9 mouse cellular contexts compared by ENCODE assay signal in the genomic region with DNA sequence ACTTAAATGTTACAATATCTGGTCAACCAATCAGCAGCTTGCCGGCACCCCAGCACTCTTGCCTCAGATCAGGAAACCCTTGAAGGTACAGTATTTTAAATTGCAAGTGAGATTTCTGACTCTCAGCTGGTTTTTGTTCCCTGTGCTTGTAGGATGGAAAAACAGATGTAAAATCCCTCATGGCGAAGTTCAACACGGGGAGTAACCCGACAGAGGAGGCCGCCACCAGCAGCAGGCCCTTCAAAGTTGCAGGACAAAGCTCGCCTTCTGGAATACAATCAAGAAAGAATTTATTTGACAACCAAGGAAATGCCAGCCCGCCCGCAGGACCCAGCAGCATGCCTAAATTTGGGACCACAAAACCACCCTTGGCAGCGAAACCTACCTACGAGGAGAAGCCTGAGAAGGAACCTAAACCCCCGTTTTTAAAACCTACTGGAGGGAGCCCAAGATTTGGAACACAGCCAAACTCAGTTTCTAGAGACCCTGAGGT. TPM values are rescaled to one million over a fixed set of nuclear protein-coding genes. Genes with fewer than 3 reads are reported as not detected.
DNase-seq lines count a peak whose midpoint lies in the region; ATAC-seq and TF ChIP-seq lines count a peak whose summit lies in the region.
"Had no signal": no experiment of that assay in that cellular context is flagged by ENCODE, and none has a peak within 500 bp of the region (broad histone marks: within the 10 kb centered on the region; RNA-seq: fewer than 3 reads in every experiment).

No protein-coding gene starts in this region.

- no peaks in the 10 kb centered on the region for H3K9me3 ChIP-seq in liver, embryonic 12.5 days (replicated peaks)

- H3K4me3 ChIP-seq in heart, adult 2 months = no peak overlapping the region
- H3K4me3 ChIP-seq in liver, embryonic 12.5 days = no peak overlapping the region
- peak overlapping the region; percentile 47 for H3K4me3 ChIP-seq in small intestine, adult 2 months (ENCODE audit: low read depth, low read length)

- DNase-seq in heart, adult 2 months = peak; percentile 25 to 27
- DNase-seq in heart, postnatal 14 days = no peak
- DNase-seq in right cerebral cortex, postnatal 36 days (ENCODE audit: low spot score in 2 of 2) = no peak
- no peak for DNase-seq in left cerebral cortex, adult 18-20 months (ENCODE audit: low spot score in 2 of 2)
- DNase-seq in right cerebral cortex, postnatal 4 days = no peak

- peak overlapping the region; percentile 38 for H3K4me2 ChIP-seq in liver, embryonic 12.5 days

- H3K27me3 ChIP-seq in heart, adult 2 months (ENCODE audit: control insufficient read depth, insufficient read depth, low read length) = no peaks in the 10 kb centered on the region
- H3K27me3 ChIP-seq in liver, embryonic 12.5 days (replicated peaks) = no peaks in the 10 kb centered on the region
- no peaks in the 10 kb centered on the region for H3K27me3 ChIP-seq in small intestine, adult 2 months (ENCODE audit: control insufficient read depth, insufficient read depth, low read length)

- no peak overlapping the region for H3K27ac ChIP-seq in heart, adult 2 months
- no peak overlapping the region for H3K27ac ChIP-seq in liver, embryonic 12.5 days
- peak overlapping the region; percentile 58 for H3K27ac ChIP-seq in small intestine, adult 2 months (ENCODE audit: insufficient read depth, low read depth, low read length)
- H3K27ac ChIP-seq: hindbrain, postnatal 0 days had no signal

- peak; percentile 58 for ATAC-seq in activated CD4-positive, CD25-positive, alpha-beta regulatory T cell, adult 4 months
- no peak for ATAC-seq in liver, embryonic 12.5 days
- ATAC-seq: hindbrain, postnatal 0 days had no signal

- H3K4me1 ChIP-seq in heart, adult 2 months (ENCODE audit: control insufficient read depth, insufficient read depth, low read length) = no peaks in the 10 kb centered on the region
- H3K4me1 ChIP-seq in liver, embryonic 12.5 days = peaks cover 31% of the 10 kb centered on the region
- H3K4me1 ChIP-seq in small intestine, adult 2 months (ENCODE audit: control insufficient read depth, insufficient read depth, insufficient read length, low read length) = peaks cover 2% of the 10 kb centered on the region; the same call in 1 of the 2 replicates

- no peak for TF ChIP-seq EP300 in heart, adult 2 months (IDR thresholded peaks at IDR 0.05; ENCODE audit: insufficient read depth, low read depth, low read length)

- no peak for TF ChIP-seq CTCF in heart, adult 2 months (IDR thresholded peaks at IDR 0.05)
- no peak for TF ChIP-seq CTCF in small intestine, adult 2 months (IDR thresholded peaks at IDR 0.05; ENCODE audit: extremely low read depth, insufficient read length, insufficient replicate concordance, low read depth, low read length)

- no peak for TF ChIP-seq POLR2A in heart, adult 2 months (IDR thresholded peaks at IDR 0.05; ENCODE audit: insufficient read depth, low read depth, low read length)
- no peak for TF ChIP-seq POLR2A in small intestine, adult 2 months (IDR thresholded peaks at IDR 0.05; ENCODE audit: low read depth, low read length)

- no peaks in the 10 kb centered on the region for H3K36me3 ChIP-seq in heart, adult 2 months (ENCODE audit: control insufficient read depth, insufficient read depth, low read length)
- peaks cover 4% of the 10 kb centered on the region; the same call in 1 of the 2 replicates for H3K36me3 ChIP-seq in liver, embryonic 12.5 days
- no peaks in the 10 kb centered on the region for H3K36me3 ChIP-seq in small intestine, adult 2 months (ENCODE audit: control insufficient read depth, insufficient read depth, low read length)

- intact Hi-C loops in heart, adult 2 months (cut with DNase I) = no loop called here
- intact Hi-C loops in heart, postnatal 14 days (cut with DNase I) = no loop called here

- no peak overlapping the region for H3K9ac ChIP-seq in heart, adult 2 months (ENCODE audit: low read depth, low read length)
- no peak overlapping the region for H3K9ac ChIP-seq in liver, embryonic 12.5 days

- H3K79me2 ChIP-seq in heart, adult 2 months (replicated peaks; ENCODE audit: control insufficient read depth, insufficient read depth, low read length) = no peaks in the 10 kb centered on the region

- 72% methylated on average over 11 of the region's 11 CpGs for WGBS in heart, adult 2 months
- 79% methylated on average over 11 of the region's 11 CpGs for WGBS in liver, embryonic 12.5 days (ENCODE audit: insufficient replicate concordance)
- WGBS in small intestine, adult 2 months = 71% methylated on average over 11 of the region's 11 CpGs

RNA-seq across cellular contexts. Expression of gene Fyb, which starts 57.2 kb away (rescaled TPM):
- total RNA-seq in heart, adult 2 months (2021) = 10 to 100 TPM; 25.2 to 45.7 TPM
- 2.2 and 4.1 TPM in 2 replicates for polyA plus RNA-seq in heart, adult 2 months (2012; rRNA removed)
- total RNA-seq in heart, postnatal 14 days (2021) = 10 to 100 TPM; 34.6 to 36.2 TPM
- polyA plus RNA-seq in activated CD4-positive, CD25-positive, alpha-beta regulatory T cell, adult 4 months (2017; shearing (Covaris generic)) = 100 to 1,000 TPM; 556 to 650 TPM
- polyA plus RNA-seq in liver, embryonic 12.5 days (2016; fragmentation: Nextera tagmentation; extraction: Ambion mirVana) = 32.2 and 36.7 TPM in 2 replicates
- 67.5 and 97.3 TPM in 2 replicates for polyA plus RNA-seq in small intestine, adult 2 months (2012; rRNA removed)
- total RNA-seq in left cerebral cortex, adult 18-20 months (2021) = 10 to 100 TPM in 1 of 2 experiments, 1 to 10 TPM in 1; 5.9 to 12.9 TPM

Comparison
In these comparisons a context has a peak if more than half of its experiments do, and no peak if none do; other contexts are left out.
1. DNase-seq: peak in heart, adult 2 months (2 of 2); none in heart, postnatal 14 days (0 of 2), right cerebral cortex, postnatal 36 days (0 of 2), left cerebral cortex, adult 18-20 months (0 of 2) and right cerebral cortex, postnatal 4 days (single experiment).